Mouse (Mus musculus): Measurements from ENCODE around the gene Pdxp. TPM values are rescaled to one million over a fixed set of nuclear protein-coding genes. Genes with fewer than 3 reads are reported as not detected.
A peak's percentile ranks its signal among the peaks of the same experiment; 100 is the strongest.

Gene Pdxp
- polyA plus RNA-seq, 1 experiment from 2014 or later, result 32.6 TPM

DNA sequence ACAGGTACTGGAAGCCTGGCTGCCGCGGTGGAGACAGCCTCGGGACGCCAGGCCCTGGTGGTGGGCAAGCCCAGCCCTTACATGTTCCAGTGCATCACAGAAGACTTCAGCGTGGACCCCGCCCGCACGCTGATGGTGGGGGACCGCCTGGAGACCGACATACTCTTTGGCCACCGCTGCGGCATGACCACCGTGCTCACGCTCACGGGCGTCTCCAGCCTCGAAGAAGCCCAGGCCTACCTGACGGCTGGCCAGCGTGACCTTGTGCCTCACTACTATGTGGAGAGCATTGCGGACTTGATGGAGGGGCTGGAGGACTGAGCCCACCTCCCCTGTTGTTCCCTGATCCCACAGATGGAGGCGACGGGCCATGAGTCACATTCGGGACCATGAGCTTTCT, 4.4 kb downstream of the Pdxp start:
- Histone ChIP-seq H3K4me1 (ENCODE audit: control insufficient read depth, insufficient read depth, low read length) (peaks cover 23% of the 10 kb centered on the region), H3K9me3 (ENCODE audit: control insufficient read depth, low read length) (no peaks in the 10 kb centered on the region), H3K27me3 (ENCODE audit: control insufficient read depth, insufficient read depth, low read length) (no peaks in the 10 kb centered on the region), H3K36me3 (ENCODE audit: control insufficient read depth, insufficient read depth, low read length) (peaks cover 4% of the 10 kb centered on the region; the same call in 1 of the 2 replicates), H3K9ac (ENCODE audit: low read length) (no peak overlapping the region), H3K4me2 (no peak overlapping the region), H3K27ac (ENCODE audit: low read depth, low read length) (no peak overlapping the region), H3K4me3 (ENCODE audit: low read depth, low read length) (no peak overlapping the region)
- ATAC-seq (ENCODE audit: low FRiP score), result no peak
- DNase-seq (ENCODE audit: low spot score, missing footprints), result no peak
- 96% methylated on average over 23 of the region's 23 CpGs for whole genome bisulfite sequencing

- Histone ChIP-seq H3K36me3 (ENCODE audit: control insufficient read depth, insufficient read depth, low read length) (peaks cover 4% of the 10 kb centered on the region; the same call in 1 of the 2 replicates), H3K9ac (ENCODE audit: low read length) (no peak overlapping the region), H3K4me3 (ENCODE audit: low read depth, low read length) (no peak overlapping the region), H3K27me3 (ENCODE audit: control insufficient read depth, insufficient read depth, low read length) (no peaks in the 10 kb centered on the region), H3K4me2 (no peak overlapping the region), H3K27ac (ENCODE audit: low read depth, low read length) (no peak overlapping the region), H3K4me1 (ENCODE audit: control insufficient read depth, insufficient read depth, low read length) (peaks cover 18% of the 10 kb centered on the region), H3K9me3 (ENCODE audit: control insufficient read depth, low read length) (no peaks in the 10 kb centered on the region)
- DNase-seq (ENCODE audit: low spot score, missing footprints), result no peak
- no peak for ATAC-seq (ENCODE audit: low FRiP score)
- WGBS, result 88% methylated on average over 12 of the region's 12 CpGs
These were observed 6.2 kb downstream of the Pdxp start for GRCm38 (mm10) chr15:78919914-78920313.

DNA sequence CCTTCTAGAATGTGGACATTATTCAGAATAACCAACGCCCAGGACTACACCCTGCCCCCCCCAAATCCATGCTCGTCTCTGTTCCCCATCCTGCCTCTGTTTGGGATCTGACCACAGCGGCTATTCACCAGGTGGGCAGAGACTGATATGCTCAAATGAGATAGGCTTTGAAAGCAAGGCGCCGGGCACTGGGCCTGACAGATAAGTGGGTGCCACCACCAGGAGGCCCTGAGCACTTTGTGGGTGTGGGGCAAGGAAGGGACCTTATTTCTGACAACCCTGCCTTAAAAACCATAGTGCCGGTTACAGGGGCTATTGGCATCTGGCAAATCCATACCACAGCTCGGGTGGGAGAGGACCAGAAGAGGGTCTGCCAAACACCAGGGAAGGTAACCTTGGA, 9.0 kb downstream of the Pdxp start:
- Histone ChIP-seq H3K9me3 (ENCODE audit: control insufficient read depth, low read length) (no peaks in the 10 kb centered on the region), H3K4me3 (ENCODE audit: low read depth, low read length) (no peak overlapping the region), H3K4me1 (ENCODE audit: control insufficient read depth, insufficient read depth, low read length) (peaks cover 12% of the 10 kb centered on the region), H3K36me3 (ENCODE audit: control insufficient read depth, insufficient read depth, low read length) (peaks cover 2% of the 10 kb centered on the region; the same call in 1 of the 2 replicates), H3K27me3 (ENCODE audit: control insufficient read depth, insufficient read depth, low read length) (peaks cover 2% of the 10 kb centered on the region; the same call in 1 of the 2 replicates), H3K4me2 (no peak overlapping the region), H3K9ac (ENCODE audit: low read length) (no peak overlapping the region), H3K27ac (ENCODE audit: low read depth, low read length) (no peak overlapping the region)
- no peak for ATAC-seq (ENCODE audit: low FRiP score)
- 87% methylated on average over 7 of the region's 7 CpGs for WGBS
- DNase-seq (ENCODE audit: low spot score, missing footprints), result no peak

GRCm38 (mm10) chr15:78923585-78923984, 9.9 kb downstream of the Pdxp start:
- Histone ChIP-seq H3K4me3 (ENCODE audit: low read depth, low read length) (no peak overlapping the region), H3K27me3 (ENCODE audit: control insufficient read depth, insufficient read depth, low read length) (peaks cover 2% of the 10 kb centered on the region; the same call in 1 of the 2 replicates), H3K9me3 (ENCODE audit: control insufficient read depth, low read length) (no peaks in the 10 kb centered on the region), H3K27ac (ENCODE audit: low read depth, low read length) (no peak overlapping the region), H3K9ac (ENCODE audit: low read length) (no peak overlapping the region), H3K4me1 (ENCODE audit: control insufficient read depth, insufficient read depth, low read length) (peaks cover 21% of the 10 kb centered on the region), H3K4me2 (no peak overlapping the region), H3K36me3 (ENCODE audit: control insufficient read depth, insufficient read depth, low read length) (no peaks in the 10 kb centered on the region)
- DNase-seq (ENCODE audit: low spot score, missing footprints) (no peak), ATAC-seq (ENCODE audit: low FRiP score) (no peak)
- 74% methylated on average over 6 of the region's 6 CpGs for WGBS

- Histone ChIP-seq H3K36me3 (ENCODE audit: control insufficient read depth, insufficient read depth, low read length) (no peaks in the 10 kb centered on the region), H3K27me3 (ENCODE audit: control insufficient read depth, insufficient read depth, low read length) (peaks cover 2% of the 10 kb centered on the region; the same call in 1 of the 2 replicates), H3K27ac (ENCODE audit: low read depth, low read length) (no peak overlapping the region), H3K4me1 (ENCODE audit: control insufficient read depth, insufficient read depth, low read length) (peaks cover 22% of the 10 kb centered on the region), H3K9me3 (ENCODE audit: control insufficient read depth, low read length) (no peaks in the 10 kb centered on the region), H3K9ac (ENCODE audit: low read length) (no peak overlapping the region), H3K4me2 (no peak overlapping the region), H3K4me3 (ENCODE audit: low read depth, low read length) (no peak overlapping the region)
- no peak for ATAC-seq (ENCODE audit: low FRiP score)
- no peak for DNase-seq (ENCODE audit: low spot score, missing footprints)
- WGBS, result 27% methylated on average over 8 of the region's 8 CpGs
These were observed 11.4 kb downstream of the Pdxp start for GRCm38 (mm10) chr15:78925129-78925528.

DNA sequence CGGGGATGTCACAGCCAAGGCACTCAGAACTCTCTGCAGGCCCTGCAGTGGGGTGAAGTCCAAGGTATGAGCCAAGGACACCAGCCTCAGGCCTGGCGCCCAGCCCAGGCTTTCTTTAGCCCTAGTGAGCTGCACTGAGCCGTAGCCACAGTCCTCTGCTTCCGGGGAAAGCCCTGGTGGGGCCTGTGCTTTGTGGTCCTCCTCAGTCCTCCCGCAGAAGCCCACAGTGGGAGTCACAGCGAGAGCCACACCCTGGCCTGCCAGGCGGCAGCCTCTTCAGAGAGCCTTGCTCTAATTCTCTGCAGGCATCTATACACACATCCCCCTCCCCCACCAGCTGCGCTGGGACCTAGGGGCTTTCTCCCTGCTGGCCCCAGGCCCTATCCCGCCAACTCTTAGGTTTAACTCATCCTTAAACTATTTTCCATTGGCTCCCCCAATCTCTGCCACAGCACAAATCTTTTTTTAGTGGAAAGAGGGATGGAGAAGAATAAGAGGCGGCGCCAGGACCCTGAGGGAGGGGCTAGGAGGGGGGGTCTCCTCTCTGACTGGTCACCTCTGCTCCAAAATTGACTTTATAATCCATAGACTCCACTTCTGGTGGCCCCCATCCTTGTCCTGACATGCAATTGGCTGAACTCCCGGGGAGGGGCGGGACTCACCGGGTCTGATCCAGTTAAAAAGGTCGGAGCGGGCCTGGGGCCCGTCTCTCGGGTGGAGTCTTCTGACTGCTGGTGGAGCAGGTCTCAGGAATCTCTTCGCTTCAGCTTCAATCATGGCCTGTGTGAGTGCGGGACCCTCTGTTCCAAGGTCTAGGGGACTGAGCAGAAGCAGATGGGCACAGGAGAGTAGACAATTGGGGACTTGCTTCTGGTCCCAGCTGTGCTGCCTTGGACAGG, 12.6 kb downstream of the Pdxp start, which contains the start of gene Lgals1:
Lgals1 (plus strand) TSS at position 705 of the 899 bp plus-strand sequence.
- ATAC-seq (ENCODE audit: low FRiP score) (peak; percentile 70), DNase-seq (ENCODE audit: low spot score, missing footprints) (peak; percentile 91)
- Histone ChIP-seq H3K4me1 (ENCODE audit: control insufficient read depth, insufficient read depth, low read length) (peaks cover 22% of the 10 kb centered on the region), H3K9ac (ENCODE audit: low read length) (peak within 1 kb of the TSS; percentile 46), H3K4me2 (peak within 1 kb of the TSS; percentile 54), H3K9me3 (ENCODE audit: control insufficient read depth, low read length) (no peaks in the 10 kb centered on the region), H3K27me3 (ENCODE audit: control insufficient read depth, insufficient read depth, low read length) (peaks cover 2% of the 10 kb centered on the region; the same call in 1 of the 2 replicates), H3K27ac (ENCODE audit: low read depth, low read length) (no peak within 1 kb of the TSS; the same call in 1 of the 2 replicates), H3K4me3 (ENCODE audit: low read depth, low read length) (peak within 1 kb of the TSS; percentile 25; the same call in 1 of the 2 replicates), H3K36me3 (ENCODE audit: control insufficient read depth, insufficient read depth, low read length) (no peaks in the 10 kb centered on the region)
- 4% methylated on average over 20 of the region's 20 CpGs for WGBS

GRCm38 (mm10) chr15:78927021-78927787, 13.5 kb downstream of the Pdxp start:
- DNase-seq (ENCODE audit: low spot score, missing footprints), result peak; percentile 89
- Histone ChIP-seq H3K4me3 (ENCODE audit: low read depth, low read length) (peak overlapping the region; percentile 25; the same call in 1 of the 2 replicates), H3K36me3 (ENCODE audit: control insufficient read depth, insufficient read depth, low read length) (no peaks in the 10 kb centered on the region), H3K27ac (ENCODE audit: low read depth, low read length) (no peak overlapping the region), H3K27me3 (ENCODE audit: control insufficient read depth, insufficient read depth, low read length) (peaks cover 2% of the 10 kb centered on the region; the same call in 1 of the 2 replicates), H3K9me3 (ENCODE audit: control insufficient read depth, low read length) (no peaks in the 10 kb centered on the region), H3K4me2 (peak overlapping the region; percentile 54), H3K4me1 (ENCODE audit: control insufficient read depth, insufficient read depth, low read length) (peaks cover 22% of the 10 kb centered on the region), H3K9ac (ENCODE audit: low read length) (peak overlapping the region; percentile 46; the same call in 1 of the 2 replicates)
- ATAC-seq (ENCODE audit: low FRiP score), result no peak
- 21% methylated on average over 14 of the region's 15 CpGs for WGBS

GRCm38 (mm10) chr15:78927788-78928457, 14.2 kb downstream of the Pdxp start:
- Histone ChIP-seq H3K36me3 (ENCODE audit: control insufficient read depth, insufficient read depth, low read length) (no peaks in the 10 kb centered on the region), H3K9me3 (ENCODE audit: control insufficient read depth, low read length) (no peaks in the 10 kb centered on the region), H3K9ac (ENCODE audit: low read length) (peak overlapping the region; percentile 46), H3K4me3 (ENCODE audit: low read depth, low read length) (peak overlapping the region; percentile 25), H3K27ac (ENCODE audit: low read depth, low read length) (no peak overlapping the region), H3K4me2 (peak overlapping the region; percentile 54), H3K4me1 (ENCODE audit: control insufficient read depth, insufficient read depth, low read length) (peaks cover 22% of the 10 kb centered on the region), H3K27me3 (ENCODE audit: control insufficient read depth, insufficient read depth, low read length) (peaks cover 2% of the 10 kb centered on the region; the same call in 1 of the 2 replicates)
- ATAC-seq (ENCODE audit: low FRiP score) (peak; percentile 42), DNase-seq (ENCODE audit: low spot score, missing footprints) (peak; percentile 93)
- 2% methylated on average over 28 of the region's 35 CpGs for WGBS
